Mouse (Mus musculus) erythroblast, embryonic 14.5 days (primary cell): ENCODE results near the gene Mkks.

Experiments
- GATA1 ChIP-seq: IDR thresholded peaks from 2 replicates; pipeline ENCODE4 v1.6.1; 2012; ENCODE audit warnings: low read length, inconsistent platforms, mixed read lengths
- TAL1 ChIP-seq: IDR thresholded peaks from 3 replicates; pipeline ENCODE4 v1.6.1; 2012; ENCODE audit warnings: low read length, inconsistent platforms, mixed read lengths

DNA sequence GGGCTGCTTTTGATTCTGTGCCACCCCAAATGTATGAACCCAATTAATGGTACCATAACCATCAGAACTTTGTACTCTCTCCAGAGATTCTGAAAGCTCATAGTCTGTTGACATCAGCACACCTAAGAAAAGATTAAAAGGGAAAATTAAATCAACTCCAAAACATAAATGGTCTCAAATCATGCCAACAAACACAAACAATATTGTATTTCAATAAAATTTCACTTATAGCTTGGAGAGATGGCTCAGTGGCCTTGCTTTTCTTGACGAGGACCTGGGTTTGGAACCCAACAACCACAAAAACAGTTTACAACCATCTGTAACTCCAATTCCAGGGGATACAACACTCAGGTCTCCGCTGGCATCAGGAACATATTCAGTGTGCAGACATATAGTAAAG lies 5.6 kb downstream of the Mkks start, which contains the start of gene AL731706.2:
- TF ChIP-seq TAL1 (no peak), GATA1 (no peak)
